Mouse (Mus musculus): ENCODE data around the gene Mkrn3. TPM values are rescaled to one million over a fixed set of nuclear protein-coding genes. Genes with fewer than 3 reads are reported as not detected.
A peak's percentile ranks its signal among the peaks of the same experiment; 100 is the strongest.

Mkrn3 gene
- total RNA-seq, 2 experiments from 2014 or later, result 0.92 to 1.0 TPM

- DNase-seq, result peak; percentile 34 to 55
- intact Hi-C loops (cut with DNase I), result loop anchor here (5.0 to 10.0 kb wide), 2 partner anchors 1655 to 1768 kb away; no protein-coding TSS in a partner anchor
Observed at GRCm38 (mm10) chr7:62382391-62382790, 37.5 kb downstream of the Mkrn3 start.

GRCm38 (mm10) chr7:62378529-62378928 is 41.4 kb downstream of the Mkrn3 start:
- no peak for DNase-seq

GRCm38 (mm10) chr7:62377313-62377712 is 42.6 kb downstream of the Mkrn3 start:
- no peak for DNase-seq
- intact Hi-C loops (cut with DNase I), result loop anchor here (2.0 kb wide), 1 partner anchor 151 kb away; no protein-coding TSS in a partner anchor

More at GRCm38 (mm10) chr7:62378529-62378928, 41.4 kb downstream of the Mkrn3 start:
- intact Hi-C loops (cut with DNase I), result no loop called here

- DNase-seq, result no peak
- intact Hi-C loops (cut with DNase I), result loop anchor here (2.0 kb wide), 1 partner anchor 150 kb away; no protein-coding TSS in a partner anchor
Observed at GRCm38 (mm10) chr7:62376510-62377304, 43.2 kb downstream of the Mkrn3 start, which contains the start of gene Magel2. Gene Magel2 (plus strand): TSS chr7:62377010.

GRCm38 (mm10) chr7:62375658-62376057 is 44.3 kb downstream of the Mkrn3 start:
- intact Hi-C loops (cut with DNase I), result loop anchor here (2.0 kb wide), 1 partner anchor 149 kb away; no protein-coding TSS in a partner anchor
- DNase-seq, result peak; percentile 12 to 34

Other genes starting within 250 kb of the Mkrn3 start
- gene Ndn, start 73.6 kb downstream of the Mkrn3 start, total RNA-seq (2021), result 10 to 100 TPM; 14.2 to 14.3 TPM
- under 1 TPM; 0.14 to 0.15 TPM for gene Magel2, start 43.1 kb downstream of the Mkrn3 start, total RNA-seq (2021)
- 1 to 10 TPM; 4.5 to 4.7 TPM for gene Peg12, start 44.4 kb upstream of the Mkrn3 start, total RNA-seq (2021)

Measured in heart, postnatal 10 days (tissue).